Mouse (Mus musculus): ENCODE results near the gene Npc1l1.

Gene Npc1l1

DNA sequence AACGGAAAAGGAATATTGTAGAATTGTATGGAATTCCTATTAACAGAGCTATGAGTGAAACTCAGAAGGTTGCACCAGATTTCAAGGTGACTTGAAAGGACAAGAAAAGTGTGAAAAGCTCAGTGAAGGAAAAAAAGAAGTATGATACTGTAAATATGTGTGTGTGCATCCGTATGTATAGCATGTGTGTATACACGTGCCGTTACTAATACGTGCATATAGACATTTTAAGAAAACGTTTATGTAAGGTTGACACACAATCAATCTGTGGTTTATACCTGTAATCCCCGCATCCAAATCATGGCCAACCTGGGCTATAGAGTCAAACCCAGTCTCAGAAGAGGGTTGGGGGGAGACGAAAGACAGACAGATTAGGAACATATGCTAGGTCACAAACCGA lies 29.4 kb downstream of the Npc1l1 start:
- DNase-seq: no peak

DNA sequence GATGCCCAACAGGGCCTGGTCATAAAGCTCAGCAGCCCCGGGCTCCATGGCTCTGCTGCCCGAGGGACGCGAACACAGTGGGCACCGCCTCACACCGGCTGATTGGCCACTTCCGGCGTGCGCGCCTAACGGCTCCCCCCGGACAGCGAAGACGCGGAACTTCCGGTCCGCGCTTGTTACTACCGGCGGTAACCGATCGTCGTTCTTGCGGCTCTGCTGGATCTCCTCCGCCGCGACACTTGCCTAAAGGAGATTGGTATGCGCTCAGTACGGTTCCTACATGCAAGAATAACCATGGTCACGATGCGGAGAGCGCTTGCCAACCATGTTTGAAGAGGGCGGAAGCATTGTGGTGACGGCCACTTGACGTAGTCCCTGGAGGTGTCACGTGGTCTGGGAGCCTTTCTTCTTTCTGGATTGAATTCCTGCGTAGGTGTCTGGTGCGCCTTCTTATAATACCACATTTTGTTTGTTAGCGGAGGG lies 29.8 kb downstream of the Npc1l1 start, which contains the start of gene Nudcd3:
TSS of gene Nudcd3 (minus strand) at position 329 of the 483 bp plus-strand sequence.
- DNase-seq: peak; percentile 95

- DNase-seq: no peak
These were observed 30.4 kb downstream of the Npc1l1 start, which contains the start of gene A730071L15Rik for GRCm38 (mm10) chr11:6199410-6200086. Gene A730071L15Rik (plus strand): TSS chr11:6200029.

- no peak for DNase-seq
These were observed 31.5 kb downstream of the Npc1l1 start for GRCm38 (mm10) chr11:6198449-6198848.

DNA sequence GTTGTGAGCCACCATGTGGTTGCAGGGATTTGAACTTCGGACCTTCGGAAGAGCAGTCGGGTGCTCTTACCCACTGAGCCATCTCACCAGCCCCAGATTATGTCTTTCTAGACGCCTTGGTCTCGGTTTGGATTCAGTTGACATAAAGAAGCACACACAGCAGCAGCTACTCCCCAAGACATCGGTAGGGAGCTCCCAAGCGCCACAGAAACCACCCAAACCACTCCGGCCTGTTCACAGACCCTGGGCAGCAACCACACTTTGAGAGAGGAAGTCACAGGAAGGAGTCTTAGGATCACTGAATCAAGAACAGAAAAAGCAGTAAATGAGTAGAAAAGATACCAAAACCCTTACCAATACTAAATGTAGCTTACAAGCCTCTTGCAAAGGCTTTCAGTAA lies 33.2 kb downstream of the Npc1l1 start:
- DNase-seq: no peak

DNA sequence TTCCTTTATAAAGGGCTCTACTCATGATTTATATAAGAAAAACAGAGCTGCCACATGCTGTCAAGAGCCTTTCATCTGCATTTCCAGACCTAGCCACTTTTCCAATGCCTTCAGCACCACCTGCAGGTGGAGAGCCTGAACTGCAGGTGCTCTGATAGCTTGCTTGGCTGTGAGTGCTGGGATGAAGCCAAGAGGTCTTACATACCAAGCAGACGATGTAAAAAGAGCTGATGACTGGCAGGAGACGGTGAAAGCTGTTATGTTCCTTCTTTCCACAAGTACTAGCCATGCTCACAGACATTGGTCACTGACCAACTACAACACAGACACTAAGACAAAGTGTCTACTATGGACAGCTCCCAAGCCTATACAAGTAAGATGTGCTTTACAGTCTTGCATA lies 42.1 kb downstream of the Npc1l1 start:
- peak; percentile 91 for DNase-seq

GRCm38 (mm10) chr11:6187399-6187798 lies 42.5 kb downstream of the Npc1l1 start:
- no peak for DNase-seq

GRCm38 (mm10) chr11:6184202-6184935 lies 45.6 kb downstream of the Npc1l1 start:
- peak; percentile 12 for DNase-seq

DNA sequence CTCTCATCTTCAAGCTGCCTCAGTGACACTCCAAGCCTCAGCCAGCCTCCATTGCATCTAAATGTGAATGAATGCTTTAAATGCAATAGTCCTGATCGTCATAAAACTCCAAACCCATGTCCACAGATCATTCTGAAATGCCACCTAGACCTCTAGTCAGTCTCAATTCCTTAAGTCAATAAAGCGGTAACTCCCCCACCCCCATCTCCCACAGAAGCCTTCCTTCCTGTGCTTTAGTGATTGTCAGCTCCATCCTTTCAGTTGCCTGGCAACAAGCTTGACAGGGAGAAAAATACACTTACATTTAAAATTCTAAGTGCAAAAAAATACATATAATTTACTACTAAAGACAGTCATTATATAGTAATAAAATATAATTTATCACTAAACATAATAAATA lies 46.7 kb downstream of the Npc1l1 start:
- no peak for DNase-seq

DNA sequence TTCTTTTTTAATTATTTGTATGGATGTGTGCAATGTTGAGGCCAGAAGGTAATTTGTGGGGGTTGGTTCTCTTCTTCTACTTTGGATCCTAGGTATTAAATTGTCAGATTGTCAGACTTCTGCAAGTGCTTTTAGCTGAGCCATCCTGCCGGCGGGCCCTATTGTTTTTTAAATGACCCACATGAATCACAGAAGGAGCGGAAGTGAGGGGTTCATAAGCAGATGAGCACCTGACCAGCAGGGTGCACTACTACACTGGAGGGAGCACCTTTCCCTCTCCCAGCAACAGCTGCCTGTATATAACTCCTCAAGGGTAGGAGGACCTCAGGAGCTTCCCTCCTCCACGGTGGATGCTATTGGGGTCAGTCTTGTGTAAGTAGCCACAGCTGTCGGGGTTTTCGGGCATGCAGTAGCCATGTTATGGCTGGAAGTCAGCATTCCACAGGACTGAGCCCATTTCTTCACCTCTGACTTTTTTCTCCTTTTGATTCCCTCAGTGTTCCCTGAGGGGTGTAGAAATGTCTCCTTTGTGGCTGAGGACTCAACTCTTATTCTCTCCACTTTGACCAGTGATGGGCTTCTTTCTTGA lies 49.0 kb downstream of the Npc1l1 start:
- no peak for DNase-seq

GRCm38 (mm10) chr11:6179194-6179593 lies 50.7 kb downstream of the Npc1l1 start:
- DNase-seq: no peak

DNA sequence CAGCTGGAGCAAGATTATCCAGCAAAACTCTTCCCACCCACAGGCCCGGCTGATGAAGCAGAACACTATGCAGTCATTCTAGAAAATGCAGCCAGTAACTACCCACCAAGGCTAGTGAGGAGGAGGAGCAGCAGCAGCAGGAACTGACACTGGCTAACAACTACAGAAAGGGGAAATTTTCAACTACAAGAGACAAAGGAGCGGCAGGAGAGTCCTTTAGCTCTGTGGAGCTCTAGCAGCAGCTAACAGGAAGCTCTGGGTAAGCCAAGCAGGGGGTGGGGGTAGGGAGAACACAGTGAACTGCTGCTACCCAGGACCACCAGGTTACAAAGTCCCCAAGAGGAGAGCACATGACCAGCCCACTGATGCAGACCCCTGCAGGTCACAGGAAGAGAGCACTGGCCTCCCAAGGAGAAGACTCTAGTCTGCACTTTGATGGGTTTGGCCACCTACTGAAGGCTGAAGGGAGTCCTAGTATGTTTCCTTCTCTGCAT lies 51.2 kb downstream of the Npc1l1 start:
- DNase-seq: no peak

GRCm38 (mm10) chr11:6177781-6178420 lies 52.0 kb downstream of the Npc1l1 start:
- DNase-seq: peak; percentile 53

- no peak for DNase-seq
These were observed 54.4 kb downstream of the Npc1l1 start for GRCm38 (mm10) chr11:6175506-6175905.

- DNase-seq: no peak
These were observed 55.2 kb downstream of the Npc1l1 start for GRCm38 (mm10) chr11:6174719-6175118.

DNA sequence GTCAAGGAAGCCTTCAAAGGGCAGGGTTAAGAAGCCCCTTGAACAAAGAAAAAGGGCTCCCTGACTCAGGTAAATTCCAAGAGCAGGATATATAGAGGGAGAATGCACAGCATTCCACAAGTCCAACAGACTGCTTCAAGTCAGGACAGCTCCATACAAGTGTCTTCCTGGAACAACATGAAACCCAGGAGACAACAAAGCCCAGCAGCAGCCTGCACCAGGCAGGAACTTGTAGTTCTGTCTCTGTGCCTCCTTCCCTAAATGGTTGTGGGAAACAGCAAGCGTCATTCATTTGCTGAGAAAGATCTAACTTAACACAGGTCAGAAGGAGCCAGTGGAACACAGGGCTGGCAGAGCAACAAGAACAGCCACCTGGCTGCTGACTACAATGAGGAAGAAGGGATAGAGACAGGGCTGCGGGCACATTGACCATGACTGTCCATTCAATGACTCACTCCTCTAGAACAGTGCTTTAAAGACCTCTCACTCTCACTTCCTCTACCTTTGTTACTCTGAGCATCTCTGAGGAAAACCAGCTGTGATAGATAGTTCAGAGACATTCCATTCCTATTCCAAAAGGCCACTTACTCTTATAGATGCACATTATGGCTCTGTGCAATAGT lies 60.8 kb downstream of the Npc1l1 start:
- no peak for DNase-seq

DNA sequence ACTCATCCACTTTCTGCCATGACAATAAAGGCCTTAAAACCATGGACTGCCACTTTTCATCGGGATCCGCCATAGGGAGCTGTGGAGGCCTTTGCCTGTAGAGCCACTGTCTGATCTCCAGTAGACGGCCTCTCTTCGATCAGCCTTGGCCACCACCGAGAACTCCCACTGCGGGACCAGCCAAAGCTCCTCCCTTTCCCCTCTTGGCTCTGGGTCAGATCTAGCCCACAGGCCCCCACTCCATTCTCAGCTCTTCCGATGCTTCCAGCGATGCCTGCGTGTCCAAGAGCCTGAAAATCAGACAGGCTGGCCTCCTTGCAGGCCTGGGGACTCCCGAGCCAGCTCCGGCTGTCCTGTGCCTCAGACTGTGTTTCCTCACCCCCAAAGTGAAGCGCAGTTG lies 63.6 kb downstream of the Npc1l1 start:
- no peak for DNase-seq

- no peak for DNase-seq
These were observed 64.4 kb downstream of the Npc1l1 start for GRCm38 (mm10) chr11:6165391-6166081.

GRCm38 (mm10) chr11:6164781-6165180 lies 65.2 kb downstream of the Npc1l1 start:
- no peak for DNase-seq

DNA sequence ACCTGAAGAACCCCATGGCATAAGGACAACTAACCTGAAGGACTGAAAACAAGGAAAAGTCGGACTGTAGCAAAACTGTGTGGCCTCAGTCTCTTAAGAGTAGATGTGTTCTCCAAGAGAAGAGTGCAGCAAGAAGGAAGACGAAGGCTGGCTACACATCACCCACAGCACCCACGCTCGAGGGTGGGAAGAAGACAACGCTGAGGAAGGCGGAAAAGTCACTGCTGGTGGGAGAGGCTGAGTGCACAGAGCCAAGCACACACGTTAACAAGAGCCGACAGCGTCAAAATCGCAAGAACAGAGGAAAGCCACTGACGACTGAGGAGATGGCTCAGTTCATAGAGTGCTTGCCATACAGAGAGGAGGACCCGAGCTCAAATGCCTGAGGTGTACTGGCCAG lies 66.2 kb downstream of the Npc1l1 start:
- no peak for DNase-seq

GRCm38 (mm10) chr11:6163062-6163461 lies 66.9 kb downstream of the Npc1l1 start:
- no peak for DNase-seq

DNA sequence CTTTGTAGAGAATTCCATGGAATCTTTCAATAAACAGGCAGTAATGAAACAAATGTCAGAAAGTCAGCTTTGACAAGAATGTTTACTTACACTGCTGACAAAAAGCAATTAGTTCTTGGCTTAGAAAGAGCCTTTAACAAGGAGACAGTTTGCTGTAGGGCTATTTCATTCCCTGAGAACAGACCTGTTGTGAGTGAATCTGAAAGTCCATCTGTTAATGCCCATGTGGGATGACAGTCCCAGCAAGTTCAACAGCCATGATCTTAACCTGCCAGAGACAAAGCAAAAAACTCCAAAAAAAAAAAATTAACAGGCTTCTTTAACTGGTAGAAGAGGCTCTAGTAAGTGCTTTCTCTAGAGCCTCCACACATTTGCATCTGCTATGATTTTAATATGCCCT lies 68.4 kb downstream of the Npc1l1 start:
- DNase-seq: no peak

Measured in retina, postnatal 1 day (tissue).